Mouse (Mus musculus) cerebellum, adult 11 months (tissue): Measurements from ENCODE around the gene C1s1.
"Not testable (repeated sequence)": the region's sequence is repeated elsewhere in the genome, so short reads cannot be mapped to it uniquely, and the experiment has no call there.

Experiments
- DNase-seq: peaks from one replicate; pipeline ENCODE4 v3.0.0; 2022

Gene C1s1

DNA sequence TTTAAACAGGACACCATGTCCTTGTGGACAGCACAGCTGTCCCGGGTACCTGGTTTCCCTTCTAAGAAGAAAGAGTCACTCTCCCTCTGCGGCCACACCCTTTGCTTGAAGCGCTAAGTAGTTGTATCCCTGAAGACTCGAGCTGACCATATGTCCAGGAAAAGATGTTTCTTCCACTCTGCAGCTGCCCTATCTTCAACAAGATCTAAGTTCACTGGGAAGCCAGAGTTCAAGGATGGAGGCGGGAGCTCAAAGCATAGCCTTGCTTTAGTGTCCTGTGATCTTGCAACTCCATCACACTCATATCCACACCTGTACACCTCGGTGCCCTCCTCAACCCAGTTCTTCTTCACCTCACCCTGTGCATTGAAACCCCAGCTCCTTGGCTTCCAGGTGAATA lies 30.2 kb downstream of the C1s1 start:
- no peak for DNase-seq

DNA sequence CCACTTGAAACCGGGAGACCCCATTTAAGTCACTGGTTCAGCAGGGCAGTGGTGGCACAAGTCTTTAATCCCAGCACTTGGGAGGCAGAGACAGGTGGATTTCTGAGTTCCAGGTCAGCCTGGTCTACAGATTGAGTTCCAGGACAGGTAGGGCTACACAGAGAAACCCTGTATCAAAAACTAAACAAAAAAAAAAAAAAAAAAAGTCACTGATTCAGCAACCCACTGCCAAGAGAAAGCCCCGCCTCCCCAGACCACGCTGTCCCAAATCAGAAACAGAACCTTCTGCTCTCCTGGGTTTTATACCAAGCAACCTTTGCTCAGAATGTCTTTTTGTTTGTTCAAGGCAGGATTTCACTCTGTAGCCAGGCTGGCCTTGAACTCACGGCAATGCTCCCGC lies 33.0 kb downstream of the C1s1 start:
- DNase-seq, result not testable (repeated sequence)

DNA sequence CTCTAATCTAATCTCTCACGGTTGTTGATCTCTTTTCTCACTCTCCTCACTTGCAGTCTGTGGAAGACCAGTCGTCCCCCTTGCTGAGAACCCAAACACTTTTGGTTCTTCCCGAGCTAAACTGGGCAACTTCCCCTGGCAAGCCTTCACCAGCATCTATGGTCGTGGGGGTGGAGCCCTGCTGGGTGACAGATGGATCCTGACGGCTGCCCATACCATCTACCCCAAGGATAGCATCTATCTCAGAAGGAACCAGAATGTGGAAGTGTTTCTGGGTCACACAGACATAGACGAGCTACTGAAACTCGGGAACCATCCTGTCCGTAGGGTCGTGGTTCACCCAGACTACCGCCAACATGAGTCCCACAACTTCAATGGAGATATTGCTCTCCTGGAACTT lies 33.9 kb downstream of the C1s1 start:
- peak; percentile 64 for DNase-seq

DNA sequence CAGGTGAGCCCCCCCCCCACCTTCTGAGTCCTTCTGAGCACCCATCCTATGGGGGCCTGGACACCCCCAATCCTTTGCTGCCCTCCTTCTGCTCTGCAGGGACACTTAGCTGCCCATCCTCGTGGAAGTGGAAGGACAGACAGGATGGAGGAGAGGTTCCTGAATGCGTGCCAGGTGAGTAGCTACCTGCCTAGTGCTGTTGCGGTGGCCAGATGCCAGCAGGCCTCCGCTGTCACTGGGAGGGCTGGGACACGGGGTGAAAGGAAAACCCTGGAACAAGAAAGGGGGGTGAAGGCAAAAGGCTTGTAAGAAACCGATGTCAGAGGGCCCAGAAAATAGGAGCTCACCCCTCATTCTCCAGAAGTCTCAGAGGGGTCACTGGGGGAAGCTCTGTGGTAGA lies 35.2 kb downstream of the C1s1 start:
- peak; percentile 36 for DNase-seq

DNA sequence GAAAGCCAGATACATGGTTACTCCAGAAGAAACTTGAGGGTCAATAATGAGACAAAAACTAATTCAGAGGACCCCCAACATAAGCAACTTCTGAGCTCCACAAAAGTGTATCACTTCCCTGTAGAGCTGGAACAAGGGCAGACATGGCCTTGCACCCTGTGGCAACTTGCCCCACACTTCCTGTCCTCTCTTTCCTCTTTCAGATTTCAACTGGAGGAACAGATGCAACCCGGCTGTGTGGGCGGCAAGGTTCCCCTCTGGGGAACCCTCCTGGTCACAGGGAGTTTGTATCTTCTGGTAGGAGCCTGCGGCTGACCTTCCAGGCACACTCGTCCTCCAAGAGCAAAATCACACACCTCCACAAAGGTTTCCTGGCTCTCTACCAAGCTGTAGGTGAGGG lies 37.1 kb downstream of the C1s1 start:
- DNase-seq, result no peak

DNA sequence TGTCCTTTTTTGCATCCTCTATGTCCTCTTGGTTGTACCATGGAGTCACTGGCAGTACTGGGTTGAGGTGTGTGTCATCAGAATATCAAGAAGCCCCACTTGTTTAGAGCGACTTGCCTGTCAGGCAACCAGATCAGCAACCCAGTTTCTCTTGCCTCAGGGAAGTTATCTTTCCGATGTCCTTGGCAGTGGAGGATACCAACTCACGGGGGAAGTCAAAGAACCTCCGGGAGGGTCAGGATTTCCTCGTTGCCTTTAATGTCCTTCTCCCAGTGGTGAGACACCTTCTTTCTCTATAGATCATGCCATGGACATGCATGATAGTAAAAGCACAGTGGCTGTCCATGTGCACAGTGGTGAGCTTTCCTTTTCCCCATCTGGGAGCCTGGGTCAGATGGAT lies 40.1 kb downstream of the C1s1 start:
- DNase-seq, result no peak

DNA sequence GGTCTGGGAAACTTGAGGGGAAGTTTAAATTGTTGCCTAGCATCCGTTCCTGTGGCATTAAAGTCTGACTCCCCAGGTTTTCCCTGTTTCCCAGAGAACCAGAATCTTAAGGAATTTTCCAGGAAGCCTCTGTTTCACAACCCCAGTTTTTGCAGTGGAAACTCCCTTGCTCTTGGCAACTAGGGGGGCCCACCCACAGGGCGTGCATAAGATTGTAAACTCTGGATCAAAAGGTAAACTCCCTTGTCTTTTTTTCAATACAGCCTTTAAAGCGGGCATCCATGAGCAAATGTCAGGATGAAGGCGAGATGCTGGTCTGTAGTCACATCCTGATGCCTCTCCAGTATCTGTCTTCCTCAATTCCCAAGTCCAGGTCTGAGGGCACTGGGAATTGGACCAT lies 40.7 kb downstream of the C1s1 start:
- DNase-seq, result no peak

DNA sequence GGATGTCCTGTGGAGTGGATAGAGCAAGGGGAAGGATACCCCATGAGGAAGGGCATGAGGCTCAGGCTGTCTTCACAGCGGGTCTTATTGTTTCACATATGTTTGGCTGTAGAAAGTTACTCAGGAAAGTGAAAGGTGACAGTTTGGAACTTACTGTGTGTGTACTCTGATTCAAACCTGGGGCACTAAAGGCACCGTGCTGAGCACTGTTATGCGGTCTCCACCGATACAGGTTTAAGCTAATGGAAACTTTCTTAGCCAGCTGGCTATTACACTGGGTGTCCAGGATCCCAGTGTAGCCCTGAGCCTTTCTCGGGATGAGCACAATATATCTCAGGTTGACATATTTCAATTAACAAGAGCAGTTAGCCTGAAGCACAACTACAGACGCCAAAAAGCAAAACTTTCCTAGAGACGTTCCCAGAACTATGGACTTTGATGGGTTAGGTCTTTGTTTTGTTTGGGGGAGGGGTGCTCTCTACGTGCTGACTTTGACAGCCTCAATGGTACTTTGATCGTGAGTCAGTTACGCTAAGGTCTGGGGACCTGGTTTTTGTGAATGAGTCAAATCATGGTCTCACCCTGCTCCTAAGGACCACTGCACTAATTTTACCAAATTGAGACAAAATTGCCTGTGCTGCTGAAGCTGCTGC lies 42.1 kb downstream of the C1s1 start:
- DNase-seq, result no peak

DNA sequence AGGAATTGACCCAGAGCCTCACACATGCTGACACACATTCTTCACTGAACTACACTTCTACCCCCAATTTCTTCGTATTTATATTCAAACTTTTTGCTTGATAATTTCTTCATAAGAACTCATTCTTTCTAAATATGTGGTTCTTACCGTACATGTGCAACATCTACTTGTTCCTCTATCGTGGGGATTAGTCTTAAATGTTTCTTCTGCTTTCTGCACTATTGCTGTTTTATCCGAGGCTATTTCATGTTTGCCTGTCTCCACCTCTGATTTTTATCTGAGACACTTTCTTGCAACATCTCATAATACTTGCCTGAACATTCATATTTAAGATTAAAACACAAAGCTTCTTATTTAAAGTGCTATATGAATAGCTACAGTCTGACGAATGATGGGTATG lies 46.1 kb downstream of the C1s1 start:
- DNase-seq, result no peak

DNA sequence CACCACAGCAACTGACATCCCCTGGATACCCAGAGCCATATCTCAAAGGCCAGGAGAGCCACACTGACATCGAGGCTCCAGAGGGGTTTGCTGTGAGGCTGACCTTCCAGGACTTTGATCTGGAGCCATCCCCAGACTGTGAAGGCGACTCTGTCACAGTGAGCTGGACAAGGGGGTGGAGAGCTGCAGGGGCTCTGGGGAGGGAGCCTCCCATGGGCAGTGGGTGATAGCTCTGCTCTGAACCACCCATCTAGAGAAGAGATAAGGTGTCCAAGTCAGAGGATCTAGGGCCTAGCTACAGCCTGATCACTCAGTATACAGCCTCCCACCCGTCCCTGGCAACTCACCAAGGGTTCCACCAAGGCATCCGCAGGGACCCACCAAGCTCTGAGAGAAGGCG lies 48.3 kb downstream of the C1s1 start:
- DNase-seq, result no peak

DNA sequence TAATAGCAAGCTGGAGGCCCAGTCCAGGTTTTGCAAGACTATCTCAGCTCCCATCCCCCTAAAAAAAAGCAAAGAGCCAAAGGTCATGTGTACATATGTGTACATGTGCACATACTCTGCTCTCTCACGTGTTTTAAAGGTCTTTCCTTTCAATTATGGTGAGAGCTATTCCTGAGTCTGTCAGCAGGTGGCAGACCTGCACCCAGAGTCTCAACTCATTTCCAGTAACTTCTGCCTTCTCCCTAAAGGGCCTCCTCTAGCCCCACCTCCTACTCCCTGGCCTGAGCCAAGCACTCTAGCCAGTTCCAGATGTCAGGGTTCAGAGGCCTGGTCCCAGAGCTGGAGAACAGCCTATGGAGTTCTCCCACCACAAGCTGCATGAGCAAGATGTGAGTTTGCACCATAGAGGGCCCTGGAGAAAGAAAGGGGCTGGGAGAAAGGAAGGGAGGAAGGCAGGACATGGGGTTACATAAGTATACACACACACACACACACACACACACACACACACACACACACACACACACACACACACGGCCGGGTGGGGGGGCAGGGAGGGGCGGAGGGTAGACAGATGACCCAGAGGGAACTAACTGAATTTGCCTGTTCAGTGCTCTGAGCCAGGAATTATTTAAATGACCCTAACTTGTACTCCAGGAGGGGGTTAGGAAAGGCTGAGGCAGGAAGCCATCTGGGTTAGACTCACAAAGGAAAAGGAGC lies 49.2 kb downstream of the C1s1 start, which contains the start of gene C1rl:
Gene C1rl, plus strand, starts transcription at position 272 of the 720 bp plus-strand sequence.
- peak; percentile 63 for DNase-seq

DNA sequence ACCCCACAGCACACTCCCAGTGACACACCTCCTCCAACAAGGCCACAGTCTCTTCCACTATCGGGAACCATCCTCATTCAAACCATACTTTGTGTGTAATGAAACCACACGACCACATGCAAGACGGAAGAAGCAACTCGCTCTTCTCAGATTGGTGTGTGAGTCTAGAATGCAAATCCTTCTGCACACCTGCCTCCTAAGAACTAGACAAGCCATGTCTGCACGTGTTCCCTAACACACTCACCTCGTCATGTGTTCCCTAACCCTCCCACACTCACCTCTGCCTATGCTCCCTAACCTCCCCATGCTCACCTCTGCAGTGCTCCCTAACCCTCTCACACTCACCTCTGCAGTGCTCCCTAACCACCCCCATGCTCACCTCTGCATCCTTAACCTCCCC lies 50.7 kb downstream of the C1s1 start:
- no peak for DNase-seq

DNA sequence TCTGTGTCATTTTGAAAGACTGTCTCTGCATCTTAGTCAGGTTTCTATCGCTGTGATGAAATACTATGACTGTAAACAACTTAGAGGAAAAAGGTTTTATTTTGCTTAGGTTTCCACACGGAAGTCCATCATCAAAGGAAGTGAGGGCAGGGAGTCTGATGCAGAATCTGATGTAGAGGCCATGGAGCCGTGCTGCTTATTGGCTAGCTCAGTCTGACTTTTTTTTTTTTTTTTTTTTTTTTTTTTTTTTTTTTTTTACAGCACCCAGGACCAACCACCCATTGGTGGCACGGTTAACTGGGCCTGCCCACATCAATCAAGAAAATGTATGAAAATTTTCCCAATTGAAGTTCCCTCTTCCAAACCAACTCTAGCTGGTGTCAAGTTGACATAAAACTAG lies 53.2 kb downstream of the C1s1 start:
- no peak for DNase-seq

DNA sequence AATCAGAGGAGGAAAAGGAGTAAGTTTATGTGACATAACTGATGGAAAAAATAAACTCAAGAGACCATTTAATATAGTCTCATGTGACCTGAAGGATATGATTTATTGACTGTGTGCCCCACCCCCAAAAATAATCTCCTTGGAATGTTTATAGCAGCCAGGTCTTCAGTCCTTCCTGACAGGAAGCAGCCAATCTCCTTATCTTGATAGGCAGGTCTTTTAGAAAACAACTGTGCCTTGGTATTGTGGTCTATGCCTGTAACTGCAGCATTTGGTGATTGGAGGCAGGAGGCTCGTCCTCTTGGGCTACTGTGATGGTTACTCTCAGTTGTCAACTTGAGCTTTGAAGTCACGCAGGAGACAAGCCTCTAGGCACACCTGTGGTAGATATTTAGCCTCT lies 54.6 kb downstream of the C1s1 start:
- DNase-seq, result no peak

DNA sequence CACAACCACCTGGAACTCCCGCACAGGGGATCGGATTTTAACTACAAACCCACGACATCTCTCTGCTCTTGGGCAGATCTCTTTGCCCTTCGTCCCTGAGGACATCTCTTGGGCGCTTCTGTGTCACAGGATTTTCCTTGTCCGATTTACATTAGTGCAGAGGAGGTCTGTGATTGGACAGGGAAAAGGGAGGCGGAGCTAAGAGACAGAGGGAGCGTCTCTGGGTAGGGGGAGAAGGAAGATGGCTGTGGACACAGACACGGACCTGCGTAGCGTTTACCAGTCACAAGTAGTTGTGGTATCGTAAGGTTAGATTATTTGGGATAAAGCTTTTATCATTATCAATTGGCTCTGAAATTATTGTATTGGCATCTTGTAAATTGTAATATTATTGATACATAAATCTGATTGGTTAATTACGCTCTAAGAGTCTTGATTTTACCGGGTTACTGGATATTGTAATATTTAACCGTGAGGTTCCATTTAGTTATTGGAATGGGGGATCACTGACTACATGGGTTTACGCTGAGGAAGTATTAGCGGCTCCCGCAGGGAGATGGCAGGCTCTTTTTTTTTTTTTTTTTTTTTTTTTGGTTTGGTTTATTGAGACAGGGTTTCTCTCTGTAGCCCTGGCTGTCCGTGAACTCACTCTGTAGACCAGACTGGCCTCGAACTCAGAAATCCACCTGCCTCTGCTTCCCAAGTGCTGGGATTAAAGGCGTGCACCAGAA lies 56.6 kb downstream of the C1s1 start:
- no peak for DNase-seq

DNA sequence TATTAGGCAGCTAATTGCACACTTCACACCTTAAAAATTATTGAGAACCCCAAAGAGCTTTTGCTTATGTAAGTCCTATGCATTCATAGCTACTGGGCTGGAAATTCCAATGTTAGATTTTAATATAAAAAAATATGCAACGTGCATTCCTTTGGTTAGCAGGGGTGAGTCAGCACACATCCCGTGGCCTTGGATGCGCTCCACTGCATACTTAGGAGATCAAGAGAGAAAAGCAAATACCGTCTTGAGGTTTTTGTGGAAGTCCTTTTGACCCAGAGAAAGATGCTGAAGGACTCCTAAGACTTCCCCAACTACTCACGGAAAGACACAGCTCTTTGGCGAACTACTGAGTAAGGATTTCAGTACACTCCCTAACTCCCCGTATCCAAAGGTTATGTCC lies 57.3 kb downstream of the C1s1 start:
- no peak for DNase-seq

DNA sequence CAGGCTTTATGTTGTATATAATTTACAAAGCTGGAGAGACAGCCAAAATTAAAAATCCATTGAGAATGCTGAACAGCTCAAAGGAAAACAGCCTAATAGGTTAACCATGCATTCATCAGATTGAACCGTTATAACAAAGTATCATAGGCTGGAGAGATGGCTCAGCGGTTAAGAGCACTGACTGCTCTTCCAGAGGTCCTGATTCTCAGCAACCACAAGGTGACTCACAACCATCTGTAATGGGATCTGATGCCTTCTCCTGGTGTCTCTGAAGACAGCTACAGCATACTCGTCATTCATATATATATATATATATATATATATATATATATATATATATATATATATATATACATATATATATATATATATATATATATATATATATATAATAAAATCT lies 58.3 kb downstream of the C1s1 start:
- DNase-seq, result not testable (repeated sequence)

DNA sequence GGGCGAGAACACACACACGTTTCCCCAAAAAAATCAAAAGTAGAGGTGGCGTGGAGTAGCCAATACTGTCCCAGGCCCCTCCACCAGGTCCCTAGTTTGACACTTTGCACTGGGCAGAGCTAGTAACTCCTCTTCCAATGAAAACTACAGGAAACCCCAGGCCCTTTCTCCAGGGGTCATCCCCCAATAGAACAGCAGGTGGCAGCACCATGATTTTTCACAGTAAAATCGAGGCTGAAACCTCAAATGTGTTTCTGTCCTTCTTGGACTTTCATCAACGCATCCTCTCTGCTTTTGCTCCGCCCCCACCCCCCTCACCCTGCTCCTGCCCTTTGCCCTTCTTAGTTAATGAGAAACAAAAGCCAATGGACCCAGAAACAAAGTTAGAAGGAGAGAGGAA lies 60.6 kb downstream of the C1s1 start:
- DNase-seq, result peak; percentile 29
